11 mouse cellular contexts compared by ENCODE assay signal in genomic region chr11:62919946-62920742, GRCm38 (mm10). TPM values are rescaled to one million over a fixed set of nuclear protein-coding genes. Genes with fewer than 3 reads are reported as not detected.
DNase-seq lines count a peak whose midpoint lies in the region; ATAC-seq and TF ChIP-seq lines count a peak whose summit lies in the region.
"Had no signal": no experiment of that assay in that cellular context is flagged by ENCODE, and none has a peak within 500 bp of the region (broad histone marks: within the 10 kb centered on the region; RNA-seq: fewer than 3 reads in every experiment).

No protein-coding gene starts in this region.

- DNase-seq in gastrocnemius, adult 2 months: no peak
- no peak for DNase-seq in gastrocnemius, postnatal 14 days
- DNase-seq in lung, postnatal 36 days: no peak
- DNase-seq in cerebellum, adult 11 months: no peak

- H3K4me1 ChIP-seq in lung, embryonic 15.5 days: peaks cover 45% of the 10 kb centered on the region
- peaks cover 11% of the 10 kb centered on the region for H3K4me1 ChIP-seq in intestine, embryonic 15.5 days (replicated peaks)
- H3K4me1 ChIP-seq in stomach, embryonic 15.5 days: 0 out of 2 replicates have a peak, but pooled peaks cover 6% of the 10 kb centered on the region

- no peak overlapping the region; the same call in 1 of the 2 replicates for H3K4me3 ChIP-seq in gastrocnemius, adult 2 months
- no peak overlapping the region for H3K4me3 ChIP-seq in lung, embryonic 15.5 days
- H3K4me3 ChIP-seq in intestine, embryonic 15.5 days (replicated peaks): no peak overlapping the region
- no peak overlapping the region; the same call in 1 of the 2 replicates for H3K4me3 ChIP-seq in stomach, embryonic 15.5 days (replicated peaks)
- H3K4me3 ChIP-seq: liver, embryonic 15.5 days had no signal

- intact Hi-C loops in gastrocnemius, adult 2 months (cut with DNase I): loop anchor here (2.0 to 5.0 kb wide), 3 partner anchors 47 to 245 kb away; no protein-coding TSS in a partner anchor
- intact Hi-C loops in gastrocnemius, postnatal 14 days (cut with DNase I; ENCODE audit: low total_unique reads): loop anchor here (5.0 to 10.0 kb wide), 2 partner anchors 75 to 217 kb away; no protein-coding TSS in a partner anchor

- 50% methylated on average over 6 of the region's 6 CpGs for WGBS in lung, embryonic 15.5 days
- 60% methylated on average over 6 of the region's 6 CpGs for WGBS in intestine, embryonic 15.5 days
- 55% methylated on average over 6 of the region's 6 CpGs for WGBS in stomach, embryonic 15.5 days

- peak overlapping the region; percentile 20; the same call in 1 of the 2 replicates for H3K4me2 ChIP-seq in lung, embryonic 15.5 days
- no peak overlapping the region for H3K4me2 ChIP-seq in intestine, embryonic 15.5 days (replicated peaks)
- peak overlapping the region; percentile 23; the same call in 1 of the 2 replicates for H3K4me2 ChIP-seq in stomach, embryonic 15.5 days

- no peaks in the 10 kb centered on the region for H3K27me3 ChIP-seq in lung, embryonic 15.5 days
- no peaks in the 10 kb centered on the region for H3K27me3 ChIP-seq in intestine, embryonic 15.5 days (replicated peaks)
- no peaks in the 10 kb centered on the region for H3K27me3 ChIP-seq in stomach, embryonic 15.5 days (replicated peaks)
- H3K27me3 ChIP-seq: liver, embryonic 15.5 days had no signal

- H3K9me3 ChIP-seq in lung, embryonic 15.5 days: no peaks in the 10 kb centered on the region
- H3K9me3 ChIP-seq in intestine, embryonic 15.5 days: no peaks in the 10 kb centered on the region
- H3K9me3 ChIP-seq in stomach, embryonic 15.5 days: no peaks in the 10 kb centered on the region
- H3K9me3 ChIP-seq: liver, embryonic 15.5 days had no signal

- no peak for ATAC-seq in lung, embryonic 15.5 days (ENCODE audit: borderline replicate concordance, extremely low read depth, low FRiP score, low TSS enrichment)
- ATAC-seq in intestine, embryonic 15.5 days: 0 out of 2 replicates have a peak, but pooled peaks have one; percentile 4
- no peak for ATAC-seq in stomach, embryonic 15.5 days (ENCODE audit: insufficient read depth, low FRiP score, low read depth)
- no peak for ATAC-seq in monocyte, adult 5-6 weeks (replicated peaks; ENCODE audit: insufficient number of reproducible peaks, low FRiP score, low TSS enrichment, poor library complexity, severe bottlenecking)

- no peak overlapping the region for H3K9ac ChIP-seq in lung, embryonic 15.5 days
- H3K9ac ChIP-seq in intestine, embryonic 15.5 days: no peak overlapping the region
- no peak overlapping the region for H3K9ac ChIP-seq in stomach, embryonic 15.5 days
- H3K9ac ChIP-seq: liver, embryonic 15.5 days had no signal

- peak overlapping the region; percentile 75 for H3K27ac ChIP-seq in gastrocnemius, adult 2 months
- peak overlapping the region; percentile 51; the same call in 1 of the 2 replicates for H3K27ac ChIP-seq in lung, embryonic 15.5 days
- H3K27ac ChIP-seq in intestine, embryonic 15.5 days: peak overlapping the region; percentile 65
- H3K27ac ChIP-seq in stomach, embryonic 15.5 days: peak overlapping the region; percentile 52
- H3K27ac ChIP-seq: liver, embryonic 15.5 days had no signal

- TF ChIP-seq CTCF in gastrocnemius, adult 2 months (IDR thresholded peaks at IDR 0.05): no peak

- H3K36me3 ChIP-seq in lung, embryonic 15.5 days: no peaks in the 10 kb centered on the region
- H3K36me3 ChIP-seq in intestine, embryonic 15.5 days: no peaks in the 10 kb centered on the region
- H3K36me3 ChIP-seq in stomach, embryonic 15.5 days: no peaks in the 10 kb centered on the region
- H3K36me3 ChIP-seq: liver, embryonic 15.5 days had no signal

RNA-seq across cellular contexts. Expression of gene Cdrt4, which starts 30.8 kb away (rescaled TPM):
- not detected for total RNA-seq in gastrocnemius, adult 2 months (2021)
- total RNA-seq in gastrocnemius, postnatal 14 days (2021): not detected
- polyA plus RNA-seq in lung, embryonic 15.5 days (2015; fragmentation: Nextera tagmentation; extraction: Ambion mirVana): 0.36 and 0.62 TPM in 2 replicates
- polyA plus RNA-seq in intestine, embryonic 15.5 days (2015; fragmentation: Nextera tagmentation; extraction: Ambion mirVana): not detected in 2 replicates
- 0.19 and 0.26 TPM in 2 replicates for polyA plus RNA-seq in stomach, embryonic 15.5 days (2015; fragmentation: Nextera tagmentation; extraction: Ambion mirVana)
- 2.3 TPM in 1 of 3 replicates, not detected in the others for total RNA-seq in monocyte, adult 5-6 weeks (2017)
- polyA plus RNA-seq: C2C12; large intestine, adult 2 months; liver, embryonic 15.5 days had no signal

RNA-seq across cellular contexts. Expression of gene Tvp23b, which starts 40.9 kb away (rescaled TPM):
- 1 to 10 TPM; 4.5 to 7.6 TPM for total RNA-seq in gastrocnemius, adult 2 months (2021)
- total RNA-seq in gastrocnemius, postnatal 14 days (2021): 1 to 10 TPM; 8.9 to 9.8 TPM
- 69.3 and 74.3 TPM in 2 replicates for polyA plus RNA-seq in lung, embryonic 15.5 days (2015; fragmentation: Nextera tagmentation; extraction: Ambion mirVana)
- polyA plus RNA-seq in intestine, embryonic 15.5 days (2015; fragmentation: Nextera tagmentation; extraction: Ambion mirVana): 79.6 and 82.3 TPM in 2 replicates
- polyA plus RNA-seq in stomach, embryonic 15.5 days (2015; fragmentation: Nextera tagmentation; extraction: Ambion mirVana): 76.7 and 80.1 TPM in 2 replicates
- 23.5 to 32.7 TPM (median 30.7 TPM) in 3 replicates for total RNA-seq in monocyte, adult 5-6 weeks (2017)
